Mouse (Mus musculus) cerebellum, adult 11-12 months (tissue): ENCODE measurements around the gene Teddm1a.
"Not testable (repeated sequence)": the region's sequence is repeated elsewhere in the genome, so short reads cannot be mapped to it uniquely, and the experiment has no call there.

ENCODE experiments used
- DNase-seq: peaks from one replicate; pipeline ENCODE4 v3.0.0; 2022

Gene Teddm1a

DNA sequence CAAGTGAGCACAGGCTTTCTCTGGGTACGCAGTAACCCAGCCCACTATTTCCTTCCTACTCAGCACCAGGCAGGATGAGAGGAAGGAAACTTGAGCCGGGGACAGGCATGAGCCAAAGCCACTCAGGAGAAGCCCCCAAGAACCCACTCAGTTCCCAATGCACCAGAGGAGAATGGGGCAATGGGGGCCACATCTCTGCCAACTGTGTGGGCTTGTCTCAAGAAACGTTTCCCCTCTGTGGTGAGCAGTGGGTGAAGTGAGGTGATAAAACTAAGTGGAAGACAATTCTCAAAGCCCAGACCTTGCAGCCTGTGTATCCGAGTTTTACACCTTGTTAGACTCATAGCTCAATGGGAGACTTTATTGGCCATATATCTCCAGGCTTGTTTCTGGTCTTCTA lies at the start of gene Teddm1a:
Gene Teddm1a, plus strand, starts transcription at position 301 of the 400 bp plus-strand sequence.
- no peak for DNase-seq

DNA sequence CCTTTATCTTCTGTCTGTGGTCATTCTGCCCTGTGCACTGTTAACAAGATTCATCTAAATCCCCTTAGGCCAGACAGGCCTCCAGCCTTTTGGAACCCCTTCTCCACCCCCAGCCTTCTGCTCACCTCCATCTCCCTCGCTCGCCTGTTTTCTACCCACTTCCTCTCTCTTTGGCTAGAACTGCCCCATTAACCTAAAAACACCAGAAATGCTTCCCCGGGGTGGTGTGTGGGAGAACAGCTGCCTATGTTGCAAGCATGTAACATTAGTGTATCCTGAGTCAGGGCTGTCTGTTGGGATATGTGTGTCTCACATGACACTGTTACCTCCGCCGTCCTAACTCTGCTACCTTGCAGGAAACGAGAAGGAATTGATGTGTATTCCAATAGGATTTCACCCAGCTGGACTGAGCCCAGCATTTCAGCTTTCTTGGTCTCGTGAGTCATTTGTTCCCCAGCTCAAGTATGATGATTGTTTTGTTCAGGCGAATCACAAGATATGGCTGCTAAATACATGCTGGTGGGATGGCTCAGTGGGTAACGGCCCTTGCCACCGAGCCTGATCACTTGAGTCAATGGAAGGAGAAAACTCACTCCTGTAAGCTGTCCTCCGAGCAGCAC lies 49.3 kb upstream of the Teddm1a start:
- no peak for DNase-seq

DNA sequence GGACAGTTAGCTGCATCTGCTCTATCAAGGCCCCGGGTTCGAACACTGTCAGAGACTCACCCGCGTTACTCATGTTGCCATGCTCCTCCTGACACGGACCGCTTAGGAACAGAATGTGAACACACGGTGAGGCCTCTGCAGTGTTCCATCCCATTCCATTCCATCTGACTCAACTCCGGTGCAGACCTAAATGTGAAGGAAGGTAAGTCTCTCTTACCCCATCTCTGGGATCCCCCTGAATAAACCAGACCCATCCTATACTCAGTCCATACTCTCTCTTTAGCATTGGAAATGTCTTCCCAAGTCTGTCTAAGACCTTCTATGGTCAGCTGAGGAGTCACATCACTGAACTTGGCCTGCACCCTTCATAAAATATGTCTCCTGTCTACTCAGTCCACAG lies 47.5 kb upstream of the Teddm1a start, which contains the start of gene Rgsl1:
Gene Rgsl1, minus strand, starts transcription at position 101 of the 400 bp plus-strand sequence.
- DNase-seq, result no peak

DNA sequence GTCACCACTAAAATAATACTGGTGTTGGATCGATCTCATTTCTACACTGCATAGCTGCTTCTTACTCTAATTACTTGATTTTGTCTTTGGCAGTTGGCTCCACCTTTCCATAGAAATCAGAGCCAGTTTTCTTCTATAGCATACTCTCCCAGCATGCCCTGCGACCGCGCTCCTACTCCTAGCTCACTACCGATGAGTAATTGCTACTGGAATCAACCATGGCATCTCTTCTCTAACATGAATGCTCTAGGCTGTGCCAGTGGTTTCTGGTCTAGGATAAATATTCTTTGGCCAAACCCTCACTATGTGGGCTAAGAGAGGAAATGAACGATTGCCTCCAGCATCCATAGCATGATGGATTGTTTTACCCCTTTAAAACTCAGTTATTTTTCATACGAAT lies 45.1 kb upstream of the Teddm1a start:
- DNase-seq, result no peak

DNA sequence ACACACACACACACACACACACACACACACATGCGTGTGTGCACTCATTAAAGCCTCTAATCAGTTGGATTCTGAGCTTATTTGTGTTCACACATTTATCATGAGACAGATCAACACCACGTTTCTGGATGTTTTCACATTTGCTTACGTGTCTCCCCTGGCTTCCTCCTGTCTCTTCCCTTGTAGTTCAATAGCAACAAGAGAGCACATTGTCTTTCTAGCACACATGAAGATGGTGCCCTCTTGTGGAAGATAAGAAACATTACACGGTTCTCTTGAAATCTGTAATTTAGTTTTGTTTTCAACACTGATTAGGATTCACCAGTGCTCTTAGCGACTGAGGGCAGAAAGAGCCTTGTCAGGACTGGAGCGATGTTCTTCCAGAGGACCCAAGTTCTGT lies 44.7 kb upstream of the Teddm1a start:
- no peak for DNase-seq

DNA sequence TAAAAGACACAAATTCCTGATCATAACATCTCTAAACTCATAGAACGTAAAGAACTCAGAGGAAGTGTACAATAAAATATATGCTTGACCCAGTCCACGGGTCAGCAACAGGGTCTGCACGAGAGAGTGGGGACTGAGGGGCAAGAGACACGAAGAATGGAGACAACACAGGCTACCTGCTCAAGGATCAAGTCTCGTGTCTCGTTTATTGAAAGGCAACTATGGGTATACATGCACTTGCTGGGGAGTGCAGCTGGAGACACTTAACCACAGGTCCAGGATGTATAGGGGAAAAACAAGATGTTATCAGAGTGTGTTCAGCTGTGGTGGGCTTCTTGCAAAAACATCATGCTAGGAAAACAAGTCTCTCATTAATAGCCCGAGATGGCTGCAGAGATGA lies 38.8 kb upstream of the Teddm1a start:
- DNase-seq, result not testable (repeated sequence)

DNA sequence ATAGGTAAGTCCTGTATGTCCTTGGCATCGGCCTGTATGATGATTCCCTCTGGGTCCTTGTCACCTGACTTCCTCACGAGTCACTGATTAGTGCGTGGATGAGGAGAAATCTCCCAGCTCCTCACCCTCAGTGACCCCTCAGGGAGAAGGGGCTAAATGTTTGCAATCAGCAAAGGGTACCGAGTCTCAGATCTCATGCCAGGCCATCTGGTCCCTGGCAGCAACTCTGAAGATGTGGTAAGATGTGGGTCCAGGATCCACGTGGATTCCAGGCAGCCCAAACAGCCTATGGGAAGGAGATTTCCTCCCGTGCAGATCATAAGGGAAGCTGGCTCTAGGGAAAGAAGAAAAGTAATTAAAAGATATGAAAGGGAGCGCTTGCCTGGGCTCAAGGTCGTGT lies 35.6 kb upstream of the Teddm1a start:
- no peak for DNase-seq

DNA sequence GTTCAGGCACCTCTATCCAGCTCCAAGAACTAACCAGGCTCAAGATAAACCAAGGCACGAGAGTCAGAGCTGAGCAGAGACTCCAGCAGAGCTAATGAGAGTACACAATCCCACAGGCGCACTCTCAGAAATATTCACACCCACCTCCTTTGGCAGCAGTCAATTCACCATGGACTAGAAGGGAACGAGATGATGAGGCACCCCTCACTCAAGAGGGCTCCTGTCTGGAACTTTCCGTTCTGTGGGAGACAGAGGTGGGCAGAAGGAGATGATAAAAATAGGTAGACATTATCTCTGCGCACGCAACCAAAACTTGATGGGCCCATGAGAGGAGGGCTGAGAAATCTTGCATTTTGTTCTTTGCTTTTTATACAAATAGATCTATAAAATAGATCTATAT lies 17.5 kb upstream of the Teddm1a start, which contains the start of gene Teddm1b:
Gene Teddm1b, plus strand, starts transcription at position 301 of the 400 bp plus-strand sequence.
- DNase-seq, result no peak

DNA sequence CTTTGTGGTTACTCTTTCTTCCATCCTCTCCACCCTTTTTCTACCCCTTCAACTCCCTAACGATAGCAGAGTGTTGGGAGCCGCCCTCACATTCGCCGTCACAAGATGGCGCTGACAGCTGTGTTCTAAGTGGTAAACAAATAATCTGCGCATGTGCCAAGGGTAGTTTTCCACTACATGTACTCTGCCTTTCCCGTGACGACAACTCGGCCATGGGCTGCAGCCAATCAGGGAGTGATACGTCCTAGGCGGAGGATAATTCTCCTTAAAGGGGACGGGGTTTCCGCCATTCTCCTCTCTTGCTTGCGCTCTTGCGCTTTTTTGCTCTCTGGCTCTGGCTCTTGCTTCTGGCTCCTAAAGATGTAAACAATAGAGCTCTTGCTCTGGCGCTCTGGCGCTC lies 11.2 kb upstream of the Teddm1a start:
- DNase-seq, result not testable (repeated sequence)

DNA sequence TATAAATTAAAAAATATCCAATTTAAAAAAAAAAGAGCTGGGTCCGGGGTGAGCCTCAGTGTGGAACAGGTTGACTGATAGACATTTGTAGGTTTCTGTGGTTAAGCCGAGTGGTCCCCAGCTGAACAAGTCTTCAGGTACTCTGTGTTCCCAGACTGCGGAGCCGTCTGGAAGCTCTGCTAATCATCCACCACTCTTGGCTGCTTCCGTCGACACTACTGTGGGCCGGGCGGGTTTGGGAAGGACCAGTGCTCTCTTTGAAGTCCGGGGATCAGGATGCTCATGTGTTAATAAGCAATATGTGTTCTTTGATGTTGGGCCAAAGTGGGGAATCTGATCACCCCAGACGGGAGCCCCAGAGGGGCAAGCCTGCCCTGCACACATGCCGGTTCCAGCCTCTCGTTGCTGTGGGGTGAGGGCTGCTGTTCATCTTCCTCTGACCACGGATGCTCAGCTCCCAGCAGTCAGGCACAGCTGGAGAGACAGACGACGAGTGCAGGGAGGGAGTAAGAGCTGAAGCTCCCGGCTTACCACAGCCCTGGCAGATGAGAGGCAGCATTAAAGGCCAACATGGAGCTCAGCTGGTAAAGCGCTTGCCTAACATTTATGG lies 5.4 kb upstream of the Teddm1a start:
- no peak for DNase-seq

DNA sequence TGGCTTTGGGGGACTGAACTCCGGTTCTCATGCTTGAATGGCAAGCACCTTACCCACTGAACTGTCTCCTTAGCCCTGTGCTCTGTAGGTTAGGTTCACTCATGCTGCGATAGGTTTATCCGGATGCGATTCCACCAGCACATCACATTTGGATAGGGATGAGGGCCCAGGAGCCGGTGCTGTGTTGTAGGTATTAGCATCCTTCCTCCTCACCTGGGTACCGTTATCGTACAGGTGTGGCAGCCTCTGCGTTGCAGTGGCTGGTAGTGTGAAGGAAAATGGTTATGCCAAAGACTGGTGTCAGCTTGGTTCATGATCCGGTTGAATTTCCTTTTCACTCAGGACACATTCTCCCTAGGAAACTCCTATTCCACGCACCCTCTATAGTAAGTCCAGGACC lies 1.4 kb upstream of the Teddm1a start:
- DNase-seq, result no peak

DNA sequence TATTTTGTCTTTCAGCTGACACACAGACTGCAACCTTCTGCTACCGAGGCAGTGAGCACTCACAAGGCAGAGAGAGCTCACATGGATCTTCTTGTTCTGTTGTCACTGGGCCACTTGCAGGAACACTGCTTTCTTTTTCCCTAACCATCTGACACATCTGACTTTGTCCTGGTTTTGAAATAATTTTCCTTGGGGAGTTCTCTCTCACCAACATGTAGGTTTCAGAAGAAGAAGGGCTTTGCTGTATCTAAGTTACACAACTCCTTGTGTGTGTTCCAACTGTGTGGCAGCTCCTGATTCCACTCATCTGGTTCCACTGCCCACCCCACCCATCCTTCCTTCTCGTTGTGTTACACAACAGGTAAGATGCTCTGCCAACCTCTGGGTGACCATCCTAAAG lies 2.2 kb downstream of the Teddm1a start:
- DNase-seq, result no peak

DNA sequence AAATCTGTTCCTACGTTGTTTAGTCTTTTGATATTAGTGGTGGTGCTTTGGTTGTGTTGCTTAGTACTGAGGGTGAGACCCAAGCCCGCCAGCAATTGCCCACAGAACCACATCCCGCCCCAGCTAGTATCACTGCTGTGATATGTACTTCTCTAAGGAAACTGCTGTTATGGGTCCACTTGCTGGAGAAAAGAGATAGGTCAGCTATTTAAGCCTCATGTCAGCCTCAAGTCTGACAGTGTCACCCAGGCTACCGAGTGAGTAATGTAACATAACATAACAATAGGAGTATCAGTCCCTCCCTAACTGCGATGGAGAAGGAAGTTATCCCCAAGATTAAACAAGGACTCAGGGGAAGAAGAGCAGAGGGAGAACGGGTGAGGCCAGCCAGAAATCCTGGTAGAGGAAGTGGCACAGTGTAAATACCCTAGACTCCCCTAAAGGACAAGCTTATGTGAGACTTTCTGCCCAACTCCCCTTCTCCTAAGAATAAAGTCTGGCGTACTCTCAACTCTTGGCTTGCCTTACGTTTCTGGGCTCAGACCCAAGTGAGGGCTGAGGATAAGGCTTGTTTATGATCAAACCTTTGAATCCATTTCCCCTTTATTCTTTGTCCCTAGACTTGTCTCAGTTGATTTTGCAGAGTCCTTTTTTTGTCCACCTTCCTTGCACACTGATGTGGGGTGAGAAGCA lies 2.8 kb downstream of the Teddm1a start:
- DNase-seq, result no peak

DNA sequence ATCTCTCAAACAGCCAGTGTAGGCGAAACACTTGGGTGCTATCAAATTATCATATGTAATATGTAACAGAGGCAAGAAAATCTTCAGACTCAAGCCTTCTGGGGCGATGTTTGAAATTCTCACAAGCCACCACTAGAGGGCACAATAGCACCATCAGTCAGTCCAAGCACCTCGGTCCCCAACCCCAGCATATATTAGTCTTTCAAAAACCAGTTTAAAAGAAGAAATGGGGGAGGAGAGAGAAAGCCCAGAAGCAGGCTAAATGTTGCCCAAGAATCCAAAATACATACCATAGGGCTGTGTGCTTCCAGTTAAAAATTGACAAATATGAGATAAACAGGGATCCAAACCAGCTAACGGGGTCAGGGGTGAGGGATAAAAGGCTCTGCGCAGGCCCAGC lies 3.4 kb downstream of the Teddm1a start:
- DNase-seq, result peak; percentile 45

DNA sequence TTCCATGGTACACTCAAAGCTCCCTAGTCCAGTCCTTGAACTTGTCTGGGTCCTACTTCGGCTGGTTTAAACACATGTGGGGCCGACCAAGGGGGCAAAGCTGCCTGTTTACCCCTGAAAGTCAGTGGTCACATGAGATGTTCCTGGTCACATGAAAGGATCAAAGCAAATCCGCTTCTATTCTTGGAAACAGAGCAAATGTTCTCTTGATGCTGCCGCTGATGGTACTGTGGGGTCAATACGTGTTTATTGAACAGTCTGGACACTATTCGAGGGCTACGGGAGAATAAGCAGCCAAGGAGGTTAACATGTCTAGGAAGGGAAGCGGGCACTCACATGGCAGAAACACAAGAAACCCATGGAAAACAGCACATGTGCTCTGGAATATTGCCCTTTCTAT lies 5.7 kb downstream of the Teddm1a start:
- DNase-seq, result no peak

DNA sequence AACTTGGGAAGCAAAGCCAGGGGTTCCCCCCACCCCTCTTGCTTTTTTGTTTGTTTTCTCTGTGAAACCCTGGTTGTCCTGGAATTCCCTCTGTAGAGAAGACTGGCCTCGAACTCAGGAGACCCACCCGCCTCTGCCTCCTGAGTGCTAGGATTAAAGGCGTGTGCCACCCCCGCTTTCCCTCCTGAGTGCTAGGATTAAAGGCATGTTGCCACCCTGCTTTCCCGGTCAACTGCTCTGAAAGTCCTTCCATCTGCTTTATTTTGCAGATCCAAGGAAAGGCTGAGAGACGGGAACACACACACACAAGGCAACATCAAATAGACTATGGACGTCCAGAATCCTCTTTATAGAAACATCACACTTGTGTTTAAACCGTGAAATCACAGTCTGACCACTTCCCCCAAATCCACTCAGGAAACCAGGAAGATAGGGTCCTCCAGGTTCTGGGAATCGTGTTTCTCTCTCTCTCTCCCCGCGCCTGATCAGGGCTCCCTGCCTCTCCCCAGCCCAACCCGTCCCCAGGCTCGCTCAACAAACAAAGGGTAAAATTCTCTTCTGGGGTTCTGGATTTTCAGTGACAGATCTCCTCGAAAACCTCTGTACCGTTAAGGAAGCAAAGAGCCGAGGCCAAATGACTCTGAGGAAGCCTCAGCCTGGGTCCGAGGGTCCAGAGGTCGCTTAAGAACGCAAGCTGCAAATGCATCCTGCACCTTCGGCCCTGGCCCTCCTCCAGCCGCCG lies 7.6 kb downstream of the Teddm1a start:
- peak; percentile 23 for DNase-seq

DNA sequence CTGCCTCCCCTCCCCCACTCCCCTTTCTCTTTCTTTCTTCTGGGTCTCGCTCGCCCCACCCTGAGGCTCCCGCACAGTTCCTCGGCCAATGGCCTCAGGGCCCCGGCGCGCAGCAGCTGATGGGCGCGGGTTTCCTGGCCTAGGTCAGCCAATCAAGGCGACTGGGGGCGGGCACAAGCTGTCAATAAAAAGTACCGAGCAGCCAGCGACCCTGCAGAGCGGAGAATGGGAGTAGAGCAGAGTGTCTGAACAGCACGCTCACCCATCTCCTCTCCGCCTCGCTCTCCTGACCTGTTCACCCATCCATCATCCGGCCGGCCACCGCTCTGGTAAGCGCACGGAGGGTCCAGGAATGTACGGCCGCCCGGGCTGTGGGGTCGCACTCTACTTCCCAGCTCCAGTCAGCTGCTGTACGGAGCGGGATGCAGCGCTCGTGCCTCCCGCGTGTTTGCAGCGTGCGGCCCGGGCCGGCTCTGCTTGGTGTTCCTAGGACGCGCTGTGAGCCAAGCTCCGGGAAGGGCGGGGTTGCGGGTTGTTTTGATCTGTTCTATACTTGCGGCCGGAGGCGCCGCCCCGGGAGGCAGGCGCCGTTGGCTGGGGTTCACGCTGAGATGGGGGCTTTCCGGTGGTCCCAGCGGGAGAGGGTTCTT lies 8.3 kb downstream of the Teddm1a start, which contains the start of the genes Glul and Teddm2:
Gene Glul, plus strand, starts transcription at position 214 of the 650 bp plus-strand sequence.
Gene Teddm2, minus strand, starts transcription at position 498 of the 650 bp plus-strand sequence.
- DNase-seq, result peak; percentile 95

DNA sequence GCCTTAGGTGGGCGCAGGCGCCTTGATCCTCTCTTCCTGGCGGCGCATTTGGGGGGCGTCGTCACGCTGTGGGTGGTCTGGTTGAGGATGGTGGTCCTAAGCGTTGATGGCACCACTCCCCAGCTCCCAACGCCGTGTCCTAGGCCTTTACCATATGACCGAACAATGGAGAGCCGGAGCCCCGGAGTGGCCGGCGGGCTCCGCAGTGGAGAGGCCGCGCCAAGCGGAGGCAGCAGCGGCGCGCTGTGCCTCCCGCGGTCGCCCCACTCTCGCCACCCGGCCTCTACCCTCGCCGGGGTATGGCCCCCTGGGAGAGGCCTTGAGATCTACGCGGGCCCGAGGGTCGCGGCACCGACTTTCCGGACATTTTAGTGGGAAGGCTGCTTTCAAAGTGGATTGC lies 8.8 kb downstream of the Teddm1a start:
- no peak for DNase-seq

DNA sequence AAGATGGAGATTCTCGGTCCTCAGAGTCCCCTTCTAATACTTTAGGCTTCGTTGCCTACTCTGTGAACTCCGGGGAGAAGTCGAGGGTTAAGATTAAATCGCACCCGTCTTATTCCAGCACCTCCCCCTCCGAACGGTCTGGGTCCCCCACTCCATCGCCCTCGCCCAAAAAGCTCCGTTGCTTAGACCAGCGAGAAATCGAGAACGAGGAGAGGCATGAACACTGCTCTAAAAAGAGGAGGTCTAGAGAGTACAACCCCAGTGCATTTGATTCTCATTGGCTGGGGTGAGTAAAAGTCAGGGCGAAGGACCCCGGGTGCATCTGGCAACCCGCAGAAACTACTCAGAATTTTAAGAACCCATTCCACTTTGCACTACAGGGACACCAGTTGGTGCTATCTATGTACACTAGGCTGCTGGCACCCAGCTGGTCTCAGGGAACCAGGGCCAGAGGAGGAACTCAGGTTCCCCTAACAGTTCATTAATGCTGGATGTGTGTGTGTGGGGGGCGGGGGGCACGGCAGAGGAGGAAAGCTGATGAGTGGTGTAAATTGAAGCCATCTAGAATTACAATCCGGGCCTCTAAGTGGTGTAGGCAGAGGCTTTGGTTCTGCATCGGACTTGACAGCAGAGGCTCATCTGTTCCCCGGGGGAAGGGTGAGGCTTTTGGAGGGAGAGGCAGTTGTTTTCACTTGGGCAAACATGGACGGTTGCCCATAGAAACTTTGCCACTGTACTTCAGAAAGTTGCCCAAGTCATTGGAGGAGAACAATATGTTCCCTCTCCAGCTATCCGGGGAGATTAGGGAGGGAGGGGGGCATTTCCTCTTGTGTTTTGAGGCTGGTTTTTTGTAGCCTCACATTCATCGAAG lies 9.6 kb downstream of the Teddm1a start:
- peak; percentile 27 for DNase-seq

DNA sequence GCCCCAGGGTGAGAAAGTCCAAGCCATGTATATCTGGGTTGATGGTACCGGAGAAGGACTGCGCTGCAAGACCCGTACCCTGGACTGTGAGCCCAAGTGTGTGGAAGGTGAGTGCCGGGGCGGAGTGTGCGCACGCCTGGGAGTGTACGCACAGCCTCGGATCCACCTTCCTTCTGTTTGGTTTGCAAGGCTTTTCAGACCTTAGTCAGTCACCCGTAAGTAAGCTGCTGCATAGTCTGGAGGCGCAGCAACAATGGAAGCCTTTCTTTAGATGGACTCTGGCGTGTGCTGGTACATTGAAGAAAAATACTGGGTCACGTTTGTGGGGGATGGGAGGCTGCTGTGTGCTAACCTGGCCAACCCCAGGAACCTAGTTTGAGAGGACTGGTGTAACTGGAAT lies 11.5 kb downstream of the Teddm1a start:
- no peak for DNase-seq

DNA sequence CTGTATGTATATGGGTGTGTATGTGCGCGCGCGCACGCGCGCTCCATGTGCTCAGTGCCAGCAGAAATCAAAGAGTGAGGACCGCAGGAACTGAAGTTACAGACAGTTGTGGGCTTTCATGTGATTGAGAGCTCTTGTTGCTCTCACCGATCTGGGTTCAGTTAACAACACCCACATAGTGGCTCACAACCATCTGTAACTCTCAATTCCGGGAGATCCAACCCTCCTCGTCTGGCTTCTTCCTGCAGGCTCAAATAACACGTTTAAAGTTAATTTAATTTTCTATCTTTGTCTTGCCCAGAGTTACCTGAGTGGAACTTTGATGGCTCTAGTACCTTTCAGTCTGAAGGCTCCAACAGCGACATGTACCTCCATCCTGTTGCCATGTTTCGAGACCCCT lies 12.7 kb downstream of the Teddm1a start:
- no peak for DNase-seq

DNA sequence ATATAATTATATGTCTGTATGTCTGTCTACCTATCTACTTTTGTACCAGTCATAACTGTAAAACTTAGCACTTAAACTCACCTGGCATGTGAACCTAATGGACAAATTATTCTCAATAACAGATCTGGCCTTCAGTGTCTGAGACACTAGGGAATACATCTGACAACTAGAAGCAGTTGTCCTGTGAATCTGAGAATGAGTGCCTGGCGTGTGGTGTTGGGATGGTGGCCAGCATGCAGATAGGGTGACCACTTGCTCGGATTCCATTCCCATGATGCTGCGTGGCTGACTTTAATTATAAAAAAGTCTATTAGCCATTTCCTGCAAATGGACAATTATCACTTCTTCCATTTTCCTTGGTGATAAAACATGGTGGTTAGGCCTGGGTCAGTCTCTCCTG lies 14.3 kb downstream of the Teddm1a start:
- DNase-seq, result no peak
